Mouse (Mus musculus): ENCODE results near the gene Krt87.

GRCm38 (mm10) chr15:101455891-101456290 lies 17.3 kb upstream of the Krt87 start:
- TF ChIP-seq CTCF (conservative IDR thresholded peaks at IDR 0.05; ENCODE audit: low read length) (0 out of 2 replicates have a peak, but pooled peaks have one; percentile 10), NANOG (IDR thresholded peaks at IDR 0.05; ENCODE audit: borderline replicate concordance, low read length) (no peak)
